Mouse (Mus musculus) liver (tissue): ENCODE measurements at regions not wholly inside any gene's neighbourhood (a gene's known extent, or its start where the extent isn't known, plus 50 kb on each side); places are given as distances from the start of the nearest gene placed in this dataset.
A peak's percentile ranks its signal among the peaks of the same experiment; 100 is the strongest.
"Not testable (repeated sequence)": the region's sequence is repeated elsewhere in the genome, so short reads cannot be mapped to it uniquely, and the experiment has no call there.

ENCODE experiments used
- DNase-seq: peaks from one replicate; pipeline ENCODE4 v3.0.0-alpha.2; 2020; ENCODE audit warnings: mixed read lengths

DNA sequence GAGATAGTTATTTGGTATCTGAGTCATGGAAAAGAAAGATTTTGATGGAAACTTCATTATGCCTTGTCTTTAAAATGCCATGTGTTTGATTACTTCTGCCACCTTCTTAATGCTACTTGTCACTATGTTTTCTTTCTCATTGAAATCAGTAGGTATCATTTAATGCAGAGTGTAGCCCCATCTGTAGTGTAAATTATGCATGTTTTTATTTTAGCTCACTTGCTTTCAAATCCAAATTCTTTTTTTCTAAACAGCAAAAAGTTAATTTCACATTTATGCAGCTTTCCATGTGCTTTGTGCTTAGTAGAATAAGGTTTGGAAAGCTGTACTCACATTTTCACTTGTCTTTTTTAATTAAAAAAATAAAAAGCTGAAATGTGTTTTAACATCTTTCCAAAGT lies 748.0 kb upstream of the Epha7 start:
- no peak for DNase-seq

DNA sequence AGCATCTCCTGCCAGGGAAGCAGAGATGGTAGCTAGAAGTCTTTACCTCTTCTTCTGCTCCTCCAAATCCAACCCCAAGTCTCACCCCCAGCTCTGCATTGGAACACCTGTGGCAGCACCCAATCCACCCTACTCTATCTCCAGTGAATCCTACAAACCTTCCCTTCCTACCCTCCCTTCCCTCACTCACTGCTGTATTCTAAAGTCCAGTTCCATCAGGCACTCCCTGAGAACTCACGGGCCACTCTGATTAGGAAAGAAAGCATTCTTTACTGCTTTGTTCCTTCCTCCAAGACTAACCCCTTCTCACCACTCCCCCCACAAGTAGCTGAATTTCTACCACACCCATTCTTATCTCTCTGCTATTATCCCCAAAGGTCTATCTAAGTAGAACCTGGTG lies 747.1 kb upstream of the Epha7 start:
- no peak for DNase-seq

DNA sequence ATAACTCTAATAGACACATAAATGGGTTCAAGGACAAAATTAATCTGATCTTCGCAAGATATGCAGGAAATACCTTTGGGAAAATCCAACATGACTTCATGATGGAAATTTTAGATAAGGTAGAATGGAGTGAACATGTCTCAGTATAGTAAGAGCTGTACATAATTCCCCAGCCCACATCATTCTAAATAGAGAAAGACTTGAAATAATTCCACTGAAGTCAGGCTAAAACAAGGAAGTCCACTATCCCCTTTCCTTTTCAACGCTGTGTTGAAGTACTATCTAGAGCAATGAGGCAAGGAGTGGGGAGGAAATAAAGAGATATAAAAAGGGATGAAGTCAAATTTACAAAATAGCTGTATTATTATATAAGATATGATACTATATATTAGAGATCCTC lies 733.9 kb upstream of the Epha7 start:
- DNase-seq, result no peak

DNA sequence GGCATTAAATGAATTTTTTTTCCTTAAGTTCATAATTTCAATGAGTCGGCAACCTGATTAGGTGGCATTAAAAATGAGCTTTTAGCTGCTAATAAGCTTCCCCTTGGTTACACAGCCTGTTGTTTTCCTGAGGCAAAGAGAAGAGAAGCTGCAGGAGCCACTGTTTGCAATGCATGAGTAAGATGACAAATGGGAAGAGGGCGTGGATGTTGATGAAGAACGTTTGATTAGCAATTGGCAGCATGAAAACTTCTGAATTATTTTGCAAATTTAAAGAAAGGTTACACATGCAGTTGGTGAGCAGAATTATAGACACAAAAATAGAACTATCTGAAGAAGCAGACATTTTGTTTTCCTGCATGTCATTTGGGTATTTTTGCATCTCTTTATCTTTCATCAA lies 720.1 kb upstream of the Epha7 start:
- DNase-seq, result no peak

DNA sequence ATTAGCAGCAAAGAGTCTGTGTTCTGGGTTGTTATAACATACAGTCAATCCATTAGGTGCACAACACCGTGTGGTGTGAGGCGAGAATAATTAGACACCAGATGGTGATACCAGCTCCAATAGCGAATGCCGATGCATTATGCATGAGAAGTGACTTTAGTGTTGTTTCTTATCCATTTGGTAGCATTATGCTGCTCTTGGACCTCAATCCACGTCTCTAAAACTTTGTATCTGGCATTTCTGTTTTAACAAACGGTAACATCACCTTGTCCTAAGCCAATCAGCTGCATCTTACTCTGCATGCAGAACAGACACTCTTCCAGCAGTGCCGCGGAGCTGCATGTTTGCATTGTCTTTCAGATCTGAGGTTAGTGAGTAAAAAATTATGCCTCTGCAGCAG lies 669.8 kb upstream of the Epha7 start:
- no peak for DNase-seq

DNA sequence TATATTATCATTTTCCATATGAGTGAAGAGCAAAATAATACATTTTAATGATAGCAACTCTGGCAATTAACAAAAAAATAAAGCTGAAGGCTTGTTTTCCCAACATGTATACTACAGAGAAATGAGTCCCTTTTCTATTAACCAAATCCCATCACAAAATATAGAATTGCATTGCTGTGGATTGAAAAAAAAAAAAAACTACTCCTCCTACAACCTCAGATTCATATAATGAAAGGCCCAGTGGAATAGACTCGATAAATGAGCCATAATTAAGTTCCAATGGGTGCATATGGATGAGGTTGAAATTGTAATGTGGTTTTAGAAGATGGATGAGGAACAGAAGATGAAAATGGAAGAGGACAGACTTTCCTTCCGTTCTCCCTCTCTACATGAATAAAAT lies 657.8 kb upstream of the Epha7 start:
- no peak for DNase-seq

DNA sequence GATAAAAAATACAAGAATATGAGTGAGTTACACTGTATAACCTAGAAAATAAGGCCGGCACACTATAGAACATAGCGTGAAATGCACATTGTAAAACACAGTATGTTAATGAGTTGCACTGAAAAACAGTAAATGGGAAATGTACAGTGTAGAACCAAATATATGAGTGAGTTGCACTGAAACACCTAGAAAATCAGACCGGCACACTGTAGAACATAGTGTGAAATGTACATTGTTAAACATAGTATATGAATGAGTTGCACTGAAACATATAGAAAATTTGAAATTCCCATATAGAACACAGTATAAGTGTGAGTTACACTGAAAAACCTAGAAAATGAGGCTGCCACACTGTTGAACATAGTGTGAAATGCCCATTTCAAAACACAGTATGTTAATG lies 636.2 kb upstream of the Epha7 start:
- DNase-seq, result peak; percentile 28

DNA sequence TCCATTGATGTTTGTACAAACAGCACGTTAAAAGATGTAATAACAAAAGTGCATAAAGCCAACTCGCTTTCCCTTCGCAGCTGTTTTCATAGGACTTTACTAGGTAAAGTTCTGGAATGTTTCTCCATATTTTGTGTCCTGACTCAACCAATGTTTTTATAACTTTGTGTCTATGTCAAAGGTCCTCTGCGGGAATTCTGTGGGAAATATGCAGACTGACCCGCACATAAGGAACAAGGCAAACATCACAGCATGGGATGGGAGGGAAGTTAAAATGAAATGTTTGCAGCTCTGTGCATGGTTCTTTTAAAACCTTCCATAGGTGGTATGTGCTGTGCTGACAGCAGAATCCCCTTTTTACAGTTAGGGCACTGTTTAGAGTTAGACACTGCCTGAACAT lies 622.1 kb upstream of the Epha7 start:
- DNase-seq, result no peak

DNA sequence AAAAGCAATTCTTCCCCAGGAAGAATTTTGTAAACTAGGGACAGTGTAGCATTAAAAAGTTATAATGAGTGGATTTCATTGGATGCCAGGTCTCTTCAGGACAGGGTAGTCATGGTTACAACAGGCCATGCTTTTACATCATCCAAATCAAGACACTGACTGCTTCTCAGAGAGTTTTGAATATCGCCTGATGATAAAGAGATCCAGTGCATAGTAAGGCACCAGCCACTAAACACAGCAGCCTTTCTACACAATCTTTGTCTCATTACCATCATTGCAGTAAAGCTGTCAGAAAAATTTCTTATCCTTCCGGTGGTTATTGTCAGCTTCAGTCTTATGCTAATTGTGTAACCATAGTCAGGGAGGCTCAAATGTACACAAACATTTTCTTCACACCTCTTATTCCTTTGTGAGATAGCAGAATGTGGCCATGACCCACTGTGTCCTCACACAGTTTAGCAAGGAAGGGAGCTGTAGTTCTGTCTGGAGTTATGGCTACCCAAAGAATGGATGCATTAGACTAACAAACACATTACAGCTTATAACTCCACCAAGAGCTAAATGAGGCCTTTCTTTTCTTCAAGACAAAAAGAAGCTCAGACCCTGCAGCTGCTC lies 585.2 kb upstream of the Epha7 start:
- no peak for DNase-seq

DNA sequence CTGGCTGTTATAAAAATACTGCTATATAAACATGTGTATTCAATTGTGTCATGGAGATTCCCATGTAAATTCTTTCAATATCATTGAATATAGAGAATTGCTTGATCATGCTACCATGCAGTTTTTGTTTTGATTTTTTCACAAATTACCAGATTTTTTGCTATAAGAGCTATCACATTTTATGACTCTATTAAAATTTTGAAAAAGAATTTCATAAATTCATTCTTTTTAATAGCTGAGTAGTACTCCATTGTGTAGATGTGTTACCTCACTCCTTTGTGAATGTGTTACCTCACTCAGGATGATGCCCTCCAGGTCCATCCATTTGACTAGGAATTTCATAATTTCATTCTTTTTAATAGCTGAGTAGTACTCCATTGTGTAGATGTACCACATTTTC lies 577.4 kb upstream of the Epha7 start:
- not testable (repeated sequence) for DNase-seq

DNA sequence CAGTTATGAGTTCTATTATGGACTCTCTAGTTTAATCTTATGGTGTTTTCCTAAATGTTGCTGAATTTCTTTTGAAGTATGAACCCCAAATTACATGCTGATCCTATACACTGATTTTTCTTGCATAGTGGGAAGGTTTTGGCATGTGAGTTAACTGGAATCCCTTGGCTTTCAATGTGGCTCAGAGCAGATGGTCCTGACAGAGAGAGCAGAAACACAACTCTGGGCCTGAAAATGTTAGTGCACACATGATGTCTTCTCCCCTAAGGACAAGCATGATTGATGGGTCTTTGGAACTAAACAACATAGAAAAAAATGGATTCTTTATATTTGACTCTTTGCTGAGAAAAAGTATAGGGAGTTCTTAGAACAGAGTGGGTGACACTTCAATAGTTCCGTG lies 570.7 kb upstream of the Epha7 start:
- DNase-seq, result no peak
